Mouse (Mus musculus) heart, adult 9 months (tissue): ENCODE results near the gene BC005537.
A peak's percentile ranks its signal among the peaks of the same experiment; 100 is the strongest.
"Not testable (repeated sequence)": the region's sequence is repeated elsewhere in the genome, so short reads cannot be mapped to it uniquely, and the experiment has no call there.

Experiments
- DNase-seq, 2 experiments: peaks; one replicate each; pipeline ENCODE4 v3.0.0; 2022; ENCODE audit warnings: low spot score in 2 of 2

The BC005537 gene

GRCm38 (mm10) chr13:24799925-24800673 is 1.4 kb upstream of the BC005537 start:
- DNase-seq = peak; percentile 57 to 71

DNA sequence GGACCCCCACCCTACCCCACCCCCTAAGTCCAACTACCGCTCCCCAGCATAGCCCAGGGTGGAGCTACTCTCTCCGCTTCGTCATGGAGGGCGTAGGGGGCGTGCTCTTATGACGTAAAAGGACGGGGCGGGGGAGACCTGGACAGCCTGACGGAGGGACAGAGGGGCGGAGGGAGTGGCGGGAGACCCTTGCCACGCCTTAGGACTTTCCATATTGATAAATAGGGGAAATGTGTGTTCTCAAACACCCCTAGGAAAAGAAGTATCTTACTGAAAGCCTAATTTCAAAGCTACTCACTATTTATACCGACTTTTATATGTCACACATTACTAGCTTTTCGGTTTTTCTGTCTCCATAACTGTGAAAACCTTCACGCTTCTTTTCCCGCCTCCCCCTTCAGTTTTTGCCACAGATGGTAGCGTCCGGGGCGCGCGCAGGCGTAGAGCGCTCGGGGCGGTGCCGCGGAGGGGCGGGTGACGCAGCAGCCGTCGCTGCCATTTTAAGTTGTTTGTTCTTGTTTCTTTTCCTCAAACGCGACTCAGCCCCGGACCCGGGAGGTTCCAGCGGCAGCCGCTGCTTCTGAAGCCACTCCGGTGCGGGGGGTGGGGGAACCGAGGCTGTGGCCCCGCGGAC is 666 bp upstream of the BC005537 start:
- peak; percentile 96 to 97 for DNase-seq

DNA sequence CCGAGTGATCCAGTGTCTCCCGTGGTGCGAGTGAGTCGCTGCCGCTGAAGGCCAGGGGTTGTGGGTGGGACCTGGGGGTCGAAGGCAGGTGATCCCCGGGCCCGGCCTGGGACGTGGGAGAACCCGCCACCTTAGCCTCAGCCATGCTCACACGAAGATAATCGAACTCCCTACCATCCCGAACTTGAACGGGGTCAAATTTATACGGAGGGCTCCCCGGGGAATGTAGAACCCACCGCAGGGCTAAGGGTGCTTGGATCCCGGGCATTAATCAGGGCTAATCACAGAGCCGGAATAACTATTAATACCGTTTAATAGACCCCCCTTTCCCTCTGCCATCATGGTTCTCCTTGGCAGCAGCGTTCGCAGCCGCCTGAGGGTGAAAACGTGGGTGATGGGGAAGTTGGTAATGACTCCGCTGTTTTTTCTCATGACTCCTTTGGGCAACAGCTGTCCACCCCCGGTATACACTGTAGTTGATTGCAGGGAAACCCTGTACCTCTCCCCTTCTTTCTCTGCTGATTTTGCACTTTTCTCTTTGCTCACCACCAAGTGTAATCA is 754 bp downstream of the BC005537 start:
- DNase-seq = peak; percentile 37 to 45

- no peak for DNase-seq
Measured at GRCm38 (mm10) chr13:24803196-24803595, 1.7 kb downstream of the BC005537 start.

GRCm38 (mm10) chr13:24806079-24806478 is 4.6 kb downstream of the BC005537 start:
- DNase-seq = no peak

GRCm38 (mm10) chr13:24812521-24812920 is 11.1 kb downstream of the BC005537 start:
- no peak for DNase-seq

GRCm38 (mm10) chr13:24814616-24815015 is 13.2 kb downstream of the BC005537 start:
- no peak for DNase-seq

DNA sequence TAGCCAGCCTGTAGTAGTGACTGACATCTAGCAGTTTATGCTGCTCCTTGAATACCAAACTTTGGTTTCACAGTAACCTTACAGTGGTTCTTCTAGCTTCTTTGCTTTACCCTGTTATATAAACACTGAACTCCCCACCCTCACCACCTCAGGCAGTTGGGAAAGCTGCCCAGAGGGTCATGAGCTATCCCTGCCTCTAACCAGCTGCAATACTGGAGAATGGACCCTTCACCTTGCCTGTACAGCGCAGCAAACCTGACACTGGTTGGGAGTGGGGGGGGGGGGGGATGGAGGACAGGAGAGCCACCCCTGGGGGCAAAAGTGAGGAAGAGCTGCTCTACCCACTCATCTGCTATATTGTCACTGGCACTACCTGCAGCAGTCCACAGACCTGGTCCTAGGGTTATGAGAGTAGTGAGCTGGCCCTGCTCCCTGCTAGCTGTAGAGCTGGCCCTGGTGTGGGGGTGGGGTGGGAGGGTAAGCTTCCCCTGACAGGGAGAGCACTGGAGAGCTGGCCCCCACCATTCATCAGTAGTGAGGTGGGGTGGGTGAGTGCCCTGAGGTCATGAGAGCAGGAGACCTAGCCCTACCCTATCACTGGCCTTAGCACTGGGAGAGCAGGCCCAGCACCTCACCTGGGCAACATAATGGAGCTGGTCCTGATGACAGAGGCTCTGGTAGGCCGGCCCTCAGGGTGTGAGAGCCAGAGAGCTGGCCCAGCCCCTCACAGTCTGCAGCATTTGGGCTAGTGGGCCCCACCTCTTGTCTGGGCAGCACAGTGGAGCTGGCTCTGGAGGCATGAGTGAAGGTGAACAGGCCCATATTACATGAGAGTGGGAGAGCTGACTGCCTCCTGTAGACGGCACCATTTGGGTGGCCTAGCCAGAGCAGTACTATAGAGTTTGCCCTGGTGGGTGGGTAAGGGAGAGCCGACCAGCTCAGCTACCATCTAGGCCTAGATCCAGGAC is 15.0 kb downstream of the BC005537 start:
- DNase-seq = no peak

GRCm38 (mm10) chr13:24819931-24820330 is 18.5 kb downstream of the BC005537 start:
- no peak for DNase-seq

DNA sequence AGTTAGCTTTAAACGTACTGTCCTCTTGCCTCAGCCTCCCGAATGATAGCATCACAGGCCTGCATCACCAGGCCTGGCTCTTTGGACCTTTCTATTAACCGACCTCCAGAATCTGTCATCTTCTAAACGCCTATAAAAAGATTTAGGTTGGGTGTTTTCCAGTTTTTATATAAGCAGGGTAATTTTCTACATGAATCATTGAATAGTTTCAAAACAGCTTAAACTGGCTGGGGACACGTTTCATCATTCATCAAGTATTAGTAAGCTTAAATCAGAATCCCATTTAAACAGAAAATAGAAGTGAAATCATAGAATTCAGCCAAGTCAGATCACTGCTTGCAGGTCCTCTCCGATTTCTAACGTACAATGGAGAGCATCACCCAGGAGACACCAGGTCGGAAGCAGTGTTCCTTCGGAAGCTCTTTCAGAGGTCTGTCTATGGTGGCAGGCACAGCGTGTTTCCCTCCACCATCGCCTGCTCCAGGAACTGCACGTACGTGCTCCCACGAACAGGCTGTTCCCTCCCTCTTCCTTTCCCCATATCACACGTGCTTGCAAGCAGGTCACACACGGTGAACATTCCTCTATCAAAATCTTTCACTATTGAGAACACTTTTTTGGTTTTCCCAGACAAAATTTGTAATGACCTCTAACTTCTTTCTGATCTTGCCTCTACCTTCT is 21.3 kb downstream of the BC005537 start:
- no peak for DNase-seq

- peak in 1 of 2 experiments; percentile 38 for DNase-seq
Measured at GRCm38 (mm10) chr13:24824647-24825046, 23.2 kb downstream of the BC005537 start.

DNA sequence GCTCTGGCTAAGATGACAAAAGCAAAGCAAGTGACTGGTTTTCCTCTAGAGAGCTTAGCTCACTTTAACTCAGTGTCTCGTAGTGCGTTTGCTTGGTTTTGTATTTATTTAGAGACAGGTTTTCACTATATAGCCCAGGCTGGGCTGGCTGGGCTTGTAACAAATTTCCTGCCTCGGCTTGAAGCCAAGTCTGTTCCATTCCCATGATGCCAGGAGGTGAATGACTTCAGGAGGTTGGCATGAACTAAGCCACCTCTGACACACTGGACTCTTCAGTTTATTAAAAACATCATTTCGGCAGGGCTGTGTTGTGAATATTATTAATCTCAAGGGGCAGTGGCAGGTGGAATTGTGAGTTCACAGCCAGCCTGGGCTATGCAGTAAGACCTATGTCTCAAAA is 24.1 kb downstream of the BC005537 start:
- DNase-seq = no peak

DNA sequence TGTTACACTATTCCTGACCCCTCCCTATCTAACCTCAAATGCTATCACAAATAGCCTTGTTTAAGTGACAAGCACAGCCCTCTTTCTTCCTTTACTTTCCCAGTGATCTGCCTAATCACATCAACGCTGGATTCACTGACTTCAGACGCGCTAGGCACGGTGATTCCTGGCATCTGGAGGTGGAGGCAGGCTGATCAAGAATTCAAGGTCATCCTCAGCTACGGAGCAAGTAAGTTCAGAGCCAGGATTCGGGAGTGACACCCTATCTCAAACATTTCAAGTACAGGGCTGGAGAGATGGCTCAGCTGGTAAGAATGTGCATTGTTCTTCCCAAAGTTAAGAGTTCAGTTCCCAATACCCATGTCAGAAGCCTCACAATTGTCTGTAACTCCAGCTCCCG is 24.7 kb downstream of the BC005537 start:
- no peak for DNase-seq

DNA sequence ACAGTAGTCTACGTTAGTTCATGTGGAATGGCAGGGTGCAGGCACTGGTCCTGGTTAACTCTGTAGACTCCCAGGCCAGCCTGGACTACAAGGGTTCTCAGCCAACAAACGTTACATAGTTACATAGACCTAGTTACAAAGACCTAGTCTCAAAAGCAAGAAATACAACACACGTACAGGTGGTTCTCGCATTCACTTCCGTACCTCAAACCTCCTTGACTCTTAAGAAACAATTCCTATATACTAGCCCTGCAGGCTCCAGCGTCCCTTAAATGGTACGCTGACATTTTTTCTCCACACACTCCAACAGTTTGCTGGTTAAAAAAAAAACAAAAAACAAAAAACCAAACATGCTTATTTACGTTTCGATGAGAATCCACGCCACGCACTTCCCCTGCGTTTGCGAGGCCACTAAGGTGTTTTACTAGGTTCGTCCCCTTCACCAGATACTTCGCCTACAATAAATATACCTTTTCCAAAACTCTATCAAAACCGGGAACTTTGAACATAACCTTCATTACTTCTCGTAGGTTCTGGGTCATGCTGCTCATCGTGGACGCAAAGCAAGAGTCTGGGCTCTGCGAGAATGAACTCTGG is 29.4 kb downstream of the BC005537 start:
- peak in 1 of 2 experiments; percentile 21 for DNase-seq

DNA sequence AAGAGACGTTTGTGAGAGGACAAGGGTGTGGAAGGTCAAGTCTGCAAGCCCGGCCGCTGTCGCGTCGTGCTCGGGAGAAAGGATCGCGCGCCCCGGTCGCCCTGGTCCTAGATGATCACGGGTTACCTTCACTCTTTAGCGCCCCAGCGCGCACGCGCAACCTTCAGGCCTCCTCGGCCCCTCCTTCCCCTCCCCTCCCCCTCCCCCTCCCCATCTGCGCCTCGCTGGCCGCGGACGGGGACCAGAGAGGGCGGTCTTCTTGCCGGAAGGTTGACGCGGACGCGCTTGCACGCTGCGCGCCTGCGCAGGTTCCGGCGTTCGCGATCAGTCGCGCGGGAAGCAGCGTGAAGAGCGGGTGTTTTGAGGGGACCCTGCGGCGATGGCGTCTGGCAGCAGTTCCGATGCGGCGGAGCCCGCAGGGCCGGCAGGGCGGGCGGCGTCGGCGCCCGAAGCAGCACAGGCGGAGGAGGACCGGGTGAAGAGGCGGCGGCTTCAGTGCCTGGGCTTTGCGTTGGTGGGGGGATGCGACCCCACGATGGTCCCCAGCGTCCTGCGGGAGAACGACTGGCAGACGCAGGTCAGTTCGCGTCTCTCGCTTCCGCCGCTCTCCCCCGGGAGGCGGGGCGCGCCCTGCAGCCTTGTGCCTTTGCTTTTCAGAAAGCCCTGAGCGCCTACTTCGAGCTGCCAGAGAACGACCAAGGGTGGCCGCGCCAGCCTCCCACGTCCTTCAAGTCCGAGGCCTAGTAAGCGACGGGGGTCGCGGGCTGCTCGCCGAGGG is 30.1 kb downstream of the BC005537 start, which contains the start of the genes Acot13 and Tdp2:
Gene Acot13 (minus strand): TSS at position 188 of the 778 bp plus-strand sequence.
Gene Tdp2 (plus strand): TSS at position 327 of the 778 bp plus-strand sequence.
- peak; percentile 93 to 94 for DNase-seq

DNA sequence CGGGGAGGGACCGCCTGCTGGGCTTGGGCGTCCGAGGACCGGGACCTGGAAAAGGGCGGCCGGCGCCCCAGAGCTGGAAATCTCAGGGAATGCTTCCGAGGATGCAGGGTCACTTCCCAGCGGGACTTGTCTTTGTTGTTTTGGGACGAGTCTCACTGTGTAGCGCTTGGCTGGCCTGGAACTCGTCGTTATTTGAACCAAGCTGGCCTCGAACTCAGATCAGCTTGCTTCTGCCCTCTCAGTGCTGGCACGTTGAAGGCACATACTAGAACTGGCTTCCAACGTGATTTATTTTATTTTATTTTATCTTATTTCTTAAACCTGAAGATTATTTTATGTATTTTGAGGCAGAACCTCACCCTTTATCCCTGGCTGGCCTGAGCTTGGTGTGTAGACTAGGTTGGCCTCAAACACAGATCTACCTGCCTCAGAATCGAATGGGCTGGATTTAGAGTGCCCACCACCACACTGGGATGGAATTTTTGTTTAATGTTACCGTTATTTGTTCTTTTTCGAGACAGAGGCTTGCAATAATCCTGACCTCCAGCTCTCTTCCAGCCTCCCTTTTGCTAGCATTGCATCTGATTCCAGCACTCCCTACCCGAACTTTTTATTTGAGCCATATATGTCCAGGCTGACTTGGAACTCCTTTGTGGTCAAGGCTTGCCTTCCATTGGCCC is 30.8 kb downstream of the BC005537 start:
- no peak for DNase-seq

DNA sequence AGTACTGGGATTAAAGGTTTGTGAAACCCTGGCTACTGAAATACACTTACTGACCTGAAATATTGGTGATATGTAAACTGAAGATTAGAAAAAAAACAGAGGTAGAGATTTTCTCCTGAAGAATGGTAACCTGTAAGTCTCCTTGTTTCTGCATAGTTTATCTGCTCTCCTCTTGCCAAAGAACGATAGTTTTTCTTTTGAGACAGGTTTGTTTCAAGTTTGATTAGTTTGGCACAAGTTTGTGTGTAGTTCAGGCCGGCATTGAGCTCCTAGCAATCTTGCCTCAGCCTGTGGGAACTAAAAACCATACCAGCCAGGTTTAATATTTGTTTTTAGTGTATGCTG is 31.3 kb downstream of the BC005537 start:
- DNase-seq = no peak

DNA sequence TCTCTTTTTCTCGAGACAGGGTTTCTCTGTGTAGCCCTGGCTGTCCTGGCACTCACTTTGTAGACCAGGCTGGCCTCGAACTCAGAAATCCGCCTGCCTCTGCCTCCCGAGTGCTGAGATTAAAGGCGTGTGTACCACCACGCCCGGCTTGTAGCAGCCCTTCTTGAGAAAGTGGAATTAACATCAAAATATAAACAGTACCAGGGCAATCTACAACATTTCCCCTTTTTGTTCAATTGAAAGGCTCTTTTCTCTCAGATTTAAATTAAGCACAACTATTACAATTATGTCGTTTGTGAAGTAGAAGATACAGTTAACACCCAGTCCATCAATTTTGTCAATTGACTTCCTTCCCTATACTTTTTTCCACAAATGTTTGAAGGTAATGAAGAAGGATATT is 36.3 kb downstream of the BC005537 start:
- DNase-seq = not testable (repeated sequence)

GRCm38 (mm10) chr13:24839831-24840230 is 38.4 kb downstream of the BC005537 start:
- no peak for DNase-seq
